ENCODE assay signal across 39 mouse cellular contexts in genomic region chr12:72622853-72623496, GRCm38 (mm10). TPM values are rescaled to one million over a fixed set of nuclear protein-coding genes. Genes with fewer than 3 reads are reported as not detected.
DNase-seq lines count a peak whose midpoint lies in the region; ATAC-seq and TF ChIP-seq lines count a peak whose summit lies in the region.
"Had no signal": no experiment of that assay in that cellular context is flagged by ENCODE, and none has a peak within 500 bp of the region (broad histone marks: within the 10 kb centered on the region; RNA-seq: fewer than 3 reads in every experiment).

No protein-coding gene starts in this region.

- no peak overlapping the region for H3K9ac ChIP-seq in liver, embryonic 11.5 days (ENCODE audit: low read depth, low read length)
- H3K9ac ChIP-seq: forebrain, embryonic 13.5 days; heart, embryonic 13.5 days; hindbrain, embryonic 12.5 days; intestine, embryonic 15.5 days; midbrain, embryonic 13.5 days; neural tube, embryonic 13.5 days had no signal

- no peaks in the 10 kb centered on the region for H3K4me1 ChIP-seq in liver, embryonic 11.5 days (replicated peaks; ENCODE audit: control insufficient read depth, insufficient read depth, low read length)
- H3K4me1 ChIP-seq in thymus, adult 2 months (replicated peaks; ENCODE audit: control insufficient read depth, insufficient read depth, low read length) = no peaks in the 10 kb centered on the region
- H3K4me1 ChIP-seq: forebrain, embryonic 13.5 days; heart, embryonic 13.5 days; hindbrain, embryonic 12.5 days; intestine, embryonic 15.5 days; midbrain, embryonic 13.5 days; neural tube, embryonic 13.5 days had no signal

- H3K9me3 ChIP-seq in liver, embryonic 11.5 days (ENCODE audit: control insufficient read depth, low read length) = no peaks in the 10 kb centered on the region
- H3K9me3 ChIP-seq: forebrain, embryonic 13.5 days; heart, embryonic 13.5 days; hindbrain, embryonic 12.5 days; intestine, embryonic 15.5 days; midbrain, embryonic 13.5 days; neural tube, embryonic 13.5 days had no signal

- no peak overlapping the region for H3K27ac ChIP-seq in liver, embryonic 11.5 days (ENCODE audit: low read depth, low read length)
- no peak overlapping the region for H3K27ac ChIP-seq in thymus, adult 2 months (ENCODE audit: control insufficient read depth, insufficient read depth, low read length)
- H3K27ac ChIP-seq: forebrain, embryonic 13.5 days; heart, embryonic 13.5 days; hindbrain, embryonic 12.5 days; hindbrain, postnatal 0 days; intestine, embryonic 15.5 days; kidney, postnatal 0 days; midbrain, embryonic 13.5 days; neural tube, embryonic 13.5 days; stomach, postnatal 0 days had no signal

- ATAC-seq in liver, embryonic 11.5 days (replicated peaks; ENCODE audit: low FRiP score) = peak; percentile 66
- peak; percentile 94 for ATAC-seq in megakaryocyte progenitor cell, adult 5-6 weeks (replicated peaks; ENCODE audit: poor library complexity)
- ATAC-seq: forebrain, embryonic 13.5 days; hindbrain, postnatal 0 days; intestine, embryonic 15.5 days; midbrain, embryonic 13.5 days had no signal

- H3K4me3 ChIP-seq in liver, embryonic 11.5 days (ENCODE audit: low read depth, low read length) = no peak overlapping the region
- H3K4me3 ChIP-seq in thymus, adult 2 months (ENCODE audit: control insufficient read depth, insufficient read depth, low read length) = no peak overlapping the region
- H3K4me3 ChIP-seq: forebrain, embryonic 13.5 days; heart, embryonic 13.5 days; hindbrain, embryonic 12.5 days; intestine, embryonic 15.5 days; midbrain, embryonic 13.5 days; neural tube, embryonic 13.5 days had no signal

- no peaks in the 10 kb centered on the region for H3K36me3 ChIP-seq in liver, embryonic 11.5 days (ENCODE audit: control insufficient read depth, insufficient read depth, low read length)
- no peaks in the 10 kb centered on the region for H3K36me3 ChIP-seq in thymus, adult 2 months (ENCODE audit: control insufficient read depth, insufficient read depth, low read length)
- H3K36me3 ChIP-seq: heart, embryonic 13.5 days; hindbrain, embryonic 12.5 days; intestine, embryonic 15.5 days; midbrain, embryonic 13.5 days; neural tube, embryonic 13.5 days had no signal

- no peak for TF ChIP-seq CTCF in thymus, adult 2 months (IDR thresholded peaks at IDR 0.05; ENCODE audit: borderline replicate concordance, control insufficient read depth, extremely low read depth, insufficient read depth, low read length, poor library complexity)

- intact Hi-C loops in heart, postnatal 36 days (cut with DNase I) = no loop called here

- no peak for TF ChIP-seq POLR2A in thymus, adult 2 months (IDR thresholded peaks at IDR 0.05; ENCODE audit: control insufficient read depth, extremely low read depth, insufficient read depth, low read length, poor library complexity)

- H3K4me2 ChIP-seq in liver, embryonic 11.5 days = no peak overlapping the region
- H3K4me2 ChIP-seq: forebrain, embryonic 13.5 days; heart, embryonic 13.5 days; hindbrain, embryonic 12.5 days; intestine, embryonic 15.5 days; midbrain, embryonic 13.5 days; neural tube, embryonic 13.5 days had no signal

- no peaks in the 10 kb centered on the region for H3K27me3 ChIP-seq in liver, embryonic 11.5 days (replicated peaks; ENCODE audit: control insufficient read depth, insufficient read depth, low read length)
- H3K27me3 ChIP-seq in thymus, adult 2 months (ENCODE audit: control insufficient read depth, insufficient read depth, low read length) = no peaks in the 10 kb centered on the region
- H3K27me3 ChIP-seq: forebrain, embryonic 13.5 days; heart, embryonic 13.5 days; hindbrain, embryonic 12.5 days; intestine, embryonic 15.5 days; midbrain, embryonic 13.5 days; neural tube, embryonic 13.5 days had no signal

- 42% methylated on average over 5 of the region's 5 CpGs for WGBS in liver, embryonic 11.5 days
- WGBS in thymus, adult 2 months = 18% methylated on average over 5 of the region's 5 CpGs

- DNase-seq in heart, adult 11 months = peak; percentile 61
- no peak for DNase-seq in heart, postnatal 36 days
- DNase-seq in c-Kit-positive CD71-negative TER-119-negative erythroid progenitor cells, embryonic 14.5 days (ENCODE audit: low read depth) = peak; percentile 16
- DNase-seq in liver, embryonic 11.5 days (ENCODE audit: low spot score) = no peak
- no peak for DNase-seq in layer of hippocampus, adult 9-10 months (ENCODE audit: low spot score)
- DNase-seq in cerebellum, postnatal 4 days (ENCODE audit: low spot score in 2 of 2) = no peak
- DNase-seq in thymus, adult 2 months = no peak
- DNase-seq: adrenal gland, adult 2 months; adrenal gland, postnatal 36 days; cerebellum, adult 9-10 months; cerebellum, postnatal 36 days; gastrocnemius, postnatal 36 days; heart, postnatal 10 days; kidney, adult 2 months; kidney, postnatal 4 days; layer of hippocampus, postnatal 36 days; left cerebral cortex, postnatal 4 days; lung, adult 2 months; lung, postnatal 10 days; right cerebral cortex, postnatal 4 days; thymus, adult 18-20 months; thymus, postnatal 4 days had no signal

RNA-seq across cellular contexts. Expression of gene Gm4756, which starts 26.5 kb away (rescaled TPM):
- not detected for total RNA-seq in heart, postnatal 36 days (2021)
- not detected in 2 replicates for polyA plus RNA-seq in liver, embryonic 11.5 days (2014; fragmentation: Nextera tagmentation; extraction: Ambion mirVana)
- not detected in 2 replicates for total RNA-seq in megakaryocyte progenitor cell, adult 5-6 weeks (2015)
- not detected in 2 replicates for total RNA-seq in megakaryocyte progenitor cell, adult 5-6 weeks (2017)
- 0.23 TPM in 1 of 2 replicates, not detected in the other for polyA plus RNA-seq in thymus, adult 2 months (2012; rRNA removed)
- total RNA-seq: adrenal gland, postnatal 36 days; gastrocnemius, adult 18-20 months; gastrocnemius, postnatal 36 days; heart, adult 8-10 months; heart, postnatal 10 days; hindbrain, postnatal 0 days; layer of hippocampus, adult 8-10 months; layer of hippocampus, postnatal 36 days; left cerebral cortex, postnatal 4 days had no signal
- polyA plus RNA-seq: brain, embryonic 14.5 days; embryonic facial prominence, embryonic 14.5 days; forebrain, embryonic 13.5 days; heart, embryonic 13.5 days; hindbrain, embryonic 12.5 days; hindbrain, postnatal 0 days; kidney, postnatal 0 days; limb, embryonic 14.5 days; midbrain, embryonic 13.5 days; neural tube, embryonic 13.5 days; spleen, adult 2 months; stomach, postnatal 0 days had no signal

RNA-seq across cellular contexts. Expression of gene Dhrs7, which starts 41.7 kb away (rescaled TPM):
- 10 to 100 TPM; 76.3 to 80.8 TPM for total RNA-seq in heart, postnatal 36 days (2021)
- polyA plus RNA-seq in liver, embryonic 11.5 days (2014; fragmentation: Nextera tagmentation; extraction: Ambion mirVana) = 12.6 and 13.7 TPM in 2 replicates
- 30.0 and 33.0 TPM in 2 replicates for total RNA-seq in megakaryocyte progenitor cell, adult 5-6 weeks (2015)
- 49.9 and 59.7 TPM in 2 replicates for total RNA-seq in megakaryocyte progenitor cell, adult 5-6 weeks (2017)
- 16.9 and 17.1 TPM in 2 replicates for polyA plus RNA-seq in thymus, adult 2 months (2012; rRNA removed)

Comparison
In these comparisons a context has a peak if more than half of its experiments do, and no peak if none do; other contexts are left out.
1. DNase-seq: peak in heart, adult 11 months (single experiment) and c-Kit-positive CD71-negative TER-119-negative erythroid progenitor cells, embryonic 14.5 days (single experiment); none in heart, postnatal 36 days (0 of 2), liver, embryonic 11.5 days (single experiment), layer of hippocampus, adult 9-10 months (single experiment), cerebellum, postnatal 4 days (0 of 2) and thymus, adult 2 months (single experiment).